Mouse (Mus musculus) liver, embryonic 16.5 days (tissue): ENCODE measurements around the gene Naaladl2. TPM values are rescaled to one million over a fixed set of nuclear protein-coding genes. Genes with fewer than 3 reads are reported as not detected.

Experiments
- ATAC-seq: fragments of 200-750 bp; cut with Nextera tagmentation; 2 replicates; pipeline ENCODE4 v1.8.0; 2017; ENCODE audit warnings: low read depth, mild to moderate bottlenecking, moderate number of reproducible peaks, moderate library complexity
- H3K27ac ChIP-seq: fragments of 300-500 bp; sonication (generic); 2 replicates; pipeline ENCODE4 v1.5.1; 2014; ENCODE audit warnings: mild to moderate bottlenecking, low read length
- H3K27me3 ChIP-seq: fragments of 300-500 bp; sonication (generic); 2 replicates; pipeline ENCODE4 v1.6.1; 2014; ENCODE audit warnings: low read depth, low read length, mixed read lengths; ENCODE audit not compliant: control insufficient read depth, insufficient read depth
- H3K36me3 ChIP-seq: fragments of 300-500 bp; sonication (generic); 2 replicates; pipeline ENCODE4 v1.6.1; 2014; ENCODE audit warnings: mild to moderate bottlenecking; ENCODE audit not compliant: control insufficient read depth, insufficient read depth
- H3K4me1 ChIP-seq: fragments of 300-500 bp; sonication (generic); 2 replicates; pipeline ENCODE4 v1.6.1; 2014; ENCODE audit warnings: low read depth, low read length, mixed read lengths; ENCODE audit not compliant: control insufficient read depth
- H3K4me2 ChIP-seq: fragments of 300-500 bp; sonication (generic); 2 replicates; pipeline ENCODE4 v1.6.1; 2014; ENCODE audit warnings: low read depth, low read length, mixed read lengths
- H3K4me3 ChIP-seq: fragments of 300-500 bp; sonication (generic); 2 replicates; pipeline ENCODE4 v1.5.1; 2014; ENCODE audit warnings: low read depth, mild to moderate bottlenecking, low read length
- H3K9ac ChIP-seq: fragments of 300-500 bp; sonication (generic); 2 replicates; pipeline ENCODE4 v1.6.1; 2014; ENCODE audit warnings: low read depth, low read length
- H3K9me3 ChIP-seq: fragments of 300-500 bp; sonication (generic); replicated peaks from 2 replicates; pipeline ENCODE4 v1.6.1; 2016; ENCODE audit warnings: low read length; ENCODE audit not compliant: control insufficient read depth
- WGBS: fragments of 180-500 bp; shearing (Covaris S2); extraction: QIAGEN DNeasy Blood & Tissue Kit; methylation state at CpG from one replicate; pipeline ENCODE4 v1.1.7; 2014; ENCODE audit not compliant: insufficient replicate concordance; 5-methylcytosine and 5-hydroxymethylcytosine counted together
- polyA plus RNA-seq: library from polyadenylated mRNA; unstranded; fragments of >200 nt; fragmentation: Nextera tagmentation; extraction: Ambion mirVana; gene quantifications from 2 replicates; pipeline ENCODE4 v1.2.1, GENCODE M21; 2015

Naaladl2 gene
- polyA plus RNA-seq, 1 experiment from 2014 or later, result 0.78 TPM

DNA sequence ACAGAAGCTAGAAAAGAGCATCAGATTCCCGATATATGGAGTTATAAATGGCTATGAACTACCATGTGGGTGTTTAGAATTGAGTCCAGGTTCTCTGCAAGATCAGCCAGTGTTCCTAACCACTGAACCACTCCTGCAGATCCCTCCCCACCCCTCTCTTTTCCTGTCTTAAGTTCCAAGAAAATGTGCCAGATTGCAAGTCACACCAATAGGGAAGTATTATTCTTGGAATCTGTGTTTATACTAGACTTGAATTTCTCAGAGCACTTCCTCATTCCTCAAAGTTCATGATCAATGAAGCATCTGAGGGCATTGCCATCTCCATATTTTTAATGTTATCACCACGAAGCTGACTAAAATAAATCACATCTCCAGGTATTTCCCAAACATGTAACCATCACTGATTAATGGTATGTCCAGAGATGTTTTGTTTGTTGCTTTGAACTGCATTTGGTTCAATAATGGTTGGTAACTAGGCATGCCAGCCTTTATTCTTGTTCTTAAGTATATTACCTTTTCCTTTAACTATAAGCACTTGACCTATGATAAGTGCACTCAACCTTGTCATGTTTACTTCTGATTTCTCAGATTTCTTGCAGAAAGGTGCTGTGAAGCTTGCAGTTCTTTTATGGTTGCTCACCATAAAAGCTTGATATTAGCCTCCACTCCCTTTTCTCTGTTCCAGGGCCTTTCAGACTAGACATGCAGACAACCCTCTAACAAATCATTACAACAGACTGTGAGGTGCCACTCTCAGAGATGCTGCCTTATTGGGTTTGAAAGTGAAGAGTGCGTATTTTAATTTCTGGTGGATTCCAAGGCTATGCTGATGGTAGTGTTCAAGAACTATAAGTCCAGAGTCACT is 475.8 kb downstream of the Naaladl2 start:
- ATAC-seq, result no peak
- no peaks in the 10 kb centered on the region for H3K9me3 ChIP-seq
- 60% methylated on average over 3 of the region's 3 CpGs for WGBS

DNA sequence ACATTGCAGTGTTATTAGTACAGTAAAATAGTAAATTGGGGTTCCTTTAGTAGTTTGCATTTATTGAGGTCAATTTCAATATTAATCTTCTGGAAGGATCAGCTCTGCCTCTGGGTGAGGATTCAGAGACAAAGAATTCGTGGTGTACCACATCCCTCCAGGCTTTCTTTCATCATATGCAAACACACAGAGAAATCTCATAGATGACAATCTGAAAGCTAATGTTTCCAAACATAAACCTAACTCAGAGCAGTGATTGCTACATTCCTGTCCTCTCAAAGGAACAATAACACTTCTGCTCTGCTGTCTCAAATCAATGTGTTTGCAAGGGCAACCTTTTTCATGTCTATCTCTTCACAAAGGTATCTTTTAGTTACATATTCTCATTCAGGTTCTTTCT is 478.7 kb downstream of the Naaladl2 start:
- H3K36me3 ChIP-seq, result no peaks in the 10 kb centered on the region
- no peak for ATAC-seq
- no peak overlapping the region for H3K27ac ChIP-seq
- H3K27me3 ChIP-seq, result no peaks in the 10 kb centered on the region
- H3K4me2 ChIP-seq, result no peak overlapping the region
- H3K4me1 ChIP-seq, result no peaks in the 10 kb centered on the region
- WGBS, result 30% methylated on average over 1 of the region's 1 CpGs
- H3K9me3 ChIP-seq, result no peaks in the 10 kb centered on the region
- H3K4me3 ChIP-seq, result no peak overlapping the region
- H3K9ac ChIP-seq, result no peak overlapping the region

More for the DNA sequence above, 475.8 kb downstream of the Naaladl2 start:
- no peak overlapping the region for H3K4me3 ChIP-seq
- no peak overlapping the region for H3K4me2 ChIP-seq
- no peaks in the 10 kb centered on the region for H3K4me1 ChIP-seq
- no peak overlapping the region for H3K9ac ChIP-seq
- no peak overlapping the region for H3K27ac ChIP-seq
- no peaks in the 10 kb centered on the region for H3K36me3 ChIP-seq
- H3K27me3 ChIP-seq, result no peaks in the 10 kb centered on the region

DNA sequence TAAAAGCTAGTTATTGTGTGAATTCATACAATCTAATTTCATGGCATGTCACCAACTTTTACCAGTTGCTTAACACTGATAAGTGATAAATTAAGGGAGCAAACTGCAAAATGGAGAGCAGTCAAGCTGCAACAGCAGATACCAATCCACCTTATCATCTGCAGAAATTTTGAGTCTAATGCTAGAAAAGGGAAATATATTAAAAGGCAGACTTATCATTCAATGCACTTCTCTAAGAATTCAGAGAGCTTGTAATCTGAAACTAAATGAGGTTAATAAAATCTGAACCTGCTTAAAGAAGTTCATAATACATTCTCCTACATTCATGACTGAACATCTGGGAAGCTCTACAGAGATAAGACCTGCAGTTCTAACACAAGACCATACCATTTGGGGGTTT is 480.3 kb downstream of the Naaladl2 start:
- Histone ChIP-seq H3K27ac (no peak overlapping the region), H3K4me1 (no peaks in the 10 kb centered on the region)
- no peak for ATAC-seq

DNA sequence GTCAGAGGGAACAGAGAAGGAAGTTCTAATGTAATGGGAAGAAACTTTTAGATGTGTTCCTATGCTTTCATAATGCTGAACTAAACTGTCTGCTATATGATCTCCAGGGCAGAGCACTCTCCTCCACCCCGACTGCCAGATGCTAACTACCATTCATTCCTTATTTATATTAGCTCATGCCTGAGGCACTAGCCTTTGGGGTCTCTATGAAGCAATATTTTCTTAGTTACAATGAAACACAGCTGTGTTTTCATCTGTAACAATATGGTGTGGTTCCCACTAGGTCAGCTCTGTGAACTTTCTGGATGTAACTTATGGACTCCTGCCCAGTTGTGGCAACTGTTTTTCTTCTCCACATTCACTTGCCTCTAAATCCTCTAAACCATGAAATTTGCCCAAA is 514.0 kb downstream of the Naaladl2 start:
- Histone ChIP-seq H3K27ac (no peak overlapping the region), H3K4me3 (no peak overlapping the region), H3K4me2 (no peak overlapping the region), H3K9me3 (no peaks in the 10 kb centered on the region), H3K4me1 (no peaks in the 10 kb centered on the region), H3K27me3 (no peaks in the 10 kb centered on the region), H3K36me3 (no peaks in the 10 kb centered on the region), H3K9ac (no peak overlapping the region)
- 30% methylated on average over 1 of the region's 1 CpGs for WGBS
- ATAC-seq, result no peak

More for the DNA sequence above, 480.3 kb downstream of the Naaladl2 start:
- Histone ChIP-seq H3K36me3 (no peaks in the 10 kb centered on the region), H3K4me2 (no peak overlapping the region), H3K27me3 (no peaks in the 10 kb centered on the region), H3K4me3 (no peak overlapping the region), H3K9me3 (no peaks in the 10 kb centered on the region), H3K9ac (no peak overlapping the region)

- H3K4me1 ChIP-seq, result no peaks in the 10 kb centered on the region
- no peak overlapping the region for H3K9ac ChIP-seq
- no peak for ATAC-seq
- no peaks in the 10 kb centered on the region for H3K36me3 ChIP-seq
- H3K9me3 ChIP-seq, result no peaks in the 10 kb centered on the region
- no peak overlapping the region for H3K4me3 ChIP-seq
- H3K4me2 ChIP-seq, result no peak overlapping the region
- no peaks in the 10 kb centered on the region for H3K27me3 ChIP-seq
- no peak overlapping the region for H3K27ac ChIP-seq
These were observed 538.6 kb downstream of the Naaladl2 start for GRCm38 (mm10) chr3:24605485-24605884.

GRCm38 (mm10) chr3:24604791-24605320 is 539.2 kb downstream of the Naaladl2 start:
- ATAC-seq, result no peak

DNA sequence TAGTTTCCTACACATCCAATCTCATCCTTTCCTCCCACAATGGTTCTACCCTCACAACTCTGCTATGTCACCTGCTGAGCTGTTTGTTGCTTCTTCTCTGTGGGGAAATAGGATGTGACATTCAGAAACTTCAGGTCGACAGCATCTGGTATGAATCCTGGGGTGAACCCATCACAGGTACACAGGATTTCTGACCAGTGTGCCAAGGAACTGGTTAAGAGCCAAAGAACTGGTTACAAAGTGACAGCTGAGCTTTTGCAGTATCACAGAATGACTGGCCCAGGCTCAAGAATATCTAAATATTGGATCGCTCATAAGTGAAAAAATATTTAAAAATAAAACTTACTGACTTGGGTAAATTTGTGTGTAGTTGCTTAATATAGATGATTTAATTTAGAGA is 548.6 kb downstream of the Naaladl2 start:
- no peak for ATAC-seq
- no peaks in the 10 kb centered on the region for H3K36me3 ChIP-seq
- H3K27me3 ChIP-seq, result no peaks in the 10 kb centered on the region
- no peak overlapping the region for H3K4me3 ChIP-seq
- no peak overlapping the region for H3K4me2 ChIP-seq
- H3K27ac ChIP-seq, result no peak overlapping the region
- no peaks in the 10 kb centered on the region for H3K4me1 ChIP-seq
- 48% methylated on average over 2 of the region's 2 CpGs for WGBS
- no peaks in the 10 kb centered on the region for H3K9me3 ChIP-seq
- no peak overlapping the region for H3K9ac ChIP-seq

More at GRCm38 (mm10) chr3:24604791-24605320, 539.2 kb downstream of the Naaladl2 start:
- H3K4me3 ChIP-seq, result no peak overlapping the region
- 55% methylated on average over 3 of the region's 3 CpGs for WGBS
- no peaks in the 10 kb centered on the region for H3K9me3 ChIP-seq
- no peak overlapping the region for H3K27ac ChIP-seq
- no peaks in the 10 kb centered on the region for H3K4me1 ChIP-seq
- no peaks in the 10 kb centered on the region for H3K27me3 ChIP-seq
- H3K4me2 ChIP-seq, result no peak overlapping the region
- no peak overlapping the region for H3K9ac ChIP-seq
- H3K36me3 ChIP-seq, result no peaks in the 10 kb centered on the region

DNA sequence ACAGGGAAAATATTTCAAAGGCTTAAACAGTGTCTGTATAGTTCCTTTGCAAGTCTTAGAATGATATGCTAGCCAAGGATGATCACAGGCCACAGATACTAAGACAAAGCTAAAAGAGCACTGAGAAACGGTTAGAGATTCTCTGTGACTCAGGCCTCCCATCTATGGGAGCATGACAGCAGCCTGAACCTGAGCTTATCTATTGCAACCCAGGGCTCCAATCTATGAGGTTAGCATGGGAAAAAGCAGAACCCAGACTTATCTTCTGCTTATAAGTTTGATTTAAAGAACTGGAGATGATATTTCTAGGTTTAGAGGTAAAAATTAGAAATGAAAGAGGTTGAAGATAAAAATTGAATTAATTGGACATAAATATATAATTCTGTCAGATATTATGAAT is 587.4 kb downstream of the Naaladl2 start:
- no peak for ATAC-seq
- 45% methylated on average over 1 of the region's 1 CpGs for WGBS
- no peak overlapping the region for H3K4me3 ChIP-seq
- H3K9me3 ChIP-seq, result no peaks in the 10 kb centered on the region
- H3K4me1 ChIP-seq, result no peaks in the 10 kb centered on the region
- no peak overlapping the region for H3K4me2 ChIP-seq
- no peaks in the 10 kb centered on the region for H3K27me3 ChIP-seq
- H3K36me3 ChIP-seq, result no peaks in the 10 kb centered on the region
- no peak overlapping the region for H3K27ac ChIP-seq
- no peak overlapping the region for H3K9ac ChIP-seq

- H3K27me3 ChIP-seq, result no peaks in the 10 kb centered on the region
- H3K4me1 ChIP-seq, result no peaks in the 10 kb centered on the region
- H3K4me2 ChIP-seq, result no peak overlapping the region
- ATAC-seq, result no peak
- H3K4me3 ChIP-seq, result no peak overlapping the region
- WGBS, result 63% methylated on average over 5 of the region's 5 CpGs
- no peak overlapping the region for H3K9ac ChIP-seq
- no peaks in the 10 kb centered on the region for H3K36me3 ChIP-seq
- no peak overlapping the region for H3K27ac ChIP-seq
- no peaks in the 10 kb centered on the region for H3K9me3 ChIP-seq
These were observed 590.4 kb downstream of the Naaladl2 start for GRCm38 (mm10) chr3:24553701-24554100.
